8 mouse cellular contexts compared by ENCODE assay signal in the genomic region with DNA sequence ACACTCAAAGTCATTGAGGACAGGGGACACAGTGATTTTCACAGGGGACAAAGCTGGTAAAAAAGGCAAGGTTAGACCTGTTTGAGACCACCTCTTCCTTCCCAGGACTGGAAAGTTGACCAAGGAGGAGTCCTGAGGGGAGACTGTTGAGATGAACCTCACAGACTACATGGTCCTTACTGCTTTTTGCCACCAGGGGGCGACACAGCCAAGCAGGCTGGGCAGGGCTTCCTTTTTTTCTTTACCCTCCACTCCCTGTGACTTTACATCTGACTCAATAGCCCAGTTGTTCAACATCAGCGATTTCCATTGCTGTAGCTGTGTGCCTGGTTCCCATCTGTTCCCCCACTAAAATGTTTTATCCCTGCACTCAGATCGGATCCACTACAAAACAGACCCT. TPM values are rescaled to one million over a fixed set of nuclear protein-coding genes. Genes with fewer than 3 reads are reported as not detected.
DNase-seq lines count a peak whose midpoint lies in the region; TF ChIP-seq lines count a peak whose summit lies in the region.

No protein-coding gene starts in this region.

- no peak for TF ChIP-seq POLR2A in lung, adult 2 months (IDR thresholded peaks at IDR 0.05; ENCODE audit: borderline replicate concordance, extremely low read depth, low read depth, low read length)

- TF ChIP-seq CTCF in lung, adult 2 months (IDR thresholded peaks at IDR 0.05; ENCODE audit: insufficient read depth, low read length), result peak; percentile 93

- H3K4me1 ChIP-seq in lung, adult 2 months (ENCODE audit: control insufficient read depth, insufficient read depth, low read length), result no peaks in the 10 kb centered on the region

- H3K4me3 ChIP-seq in lung, adult 2 months (replicated peaks; ENCODE audit: extremely low read depth, low read depth, low read length), result no peak overlapping the region

- DNase-seq in 416B (ENCODE audit: low read depth) (peak; percentile 79), ES-CJ7 (ENCODE audit: low read depth, low spot score) (peak; percentile 75)
- peak; percentile 83 to 89 for DNase-seq in cerebellum, adult 18-20 months
- DNase-seq in gastrocnemius, adult 8-10 months (ENCODE audit: low spot score in 2 of 2), result peak; percentile 49 to 50
- peak; percentile 81 for DNase-seq in kidney, postnatal 14 days
- DNase-seq in lung, adult 2 months, result peak; percentile 68
- peak; percentile 58 for DNase-seq in right cerebral cortex, postnatal 25 days
- DNase-seq in urinary bladder, postnatal 4 days (ENCODE audit: low spot score in 2 of 2), result peak; percentile 66 to 83

- 10% methylated on average over 3 of the region's 3 CpGs for WGBS in lung, adult 2 months

RNA-seq across cellular contexts. Expression of gene Mapk13, which starts 7.2 kb away (rescaled TPM):
- total RNA-seq in gastrocnemius, adult 8-10 months (2022), result under 1 TPM in 1 of 4 experiments, not detected in 3; 0.34 TPM
- 13.8 and 19.4 TPM in 2 replicates for polyA plus RNA-seq in lung, adult 2 months (2012; rRNA removed)

RNA-seq across cellular contexts. Expression of gene AC170998.1, which starts 36.0 kb away (rescaled TPM):
- total RNA-seq in gastrocnemius, adult 8-10 months (2022), result 1 to 10 TPM in 1 of 4 experiments, under 1 TPM in 1, not detected in 2; 0.86 to 1.7 TPM
- polyA plus RNA-seq in lung, adult 2 months (2012; rRNA removed), result 0.77 and 1.5 TPM in 2 replicates

RNA-seq across cellular contexts. Expression of gene Brpf3, which starts 39.0 kb away (rescaled TPM):
- 10 to 100 TPM; 13.2 to 16.5 (median 16.3) TPM for total RNA-seq in gastrocnemius, adult 8-10 months (2022)
- 24.7 and 26.3 TPM in 2 replicates for polyA plus RNA-seq in lung, adult 2 months (2012; rRNA removed)
